Mouse (Mus musculus): ENCODE measurements at regions not wholly inside any gene's neighbourhood (a gene's known extent, or its start where the extent isn't known, plus 50 kb on each side); places are given as distances from the start of the nearest gene placed in this dataset.

- Histone ChIP-seq H3K36me3 (no peaks in the 10 kb centered on the region), H3K27me3 (no peaks in the 10 kb centered on the region), H3K4me1 (no peaks in the 10 kb centered on the region), H3K4me3 (no peak overlapping the region), H3K27ac (replicated peaks) (no peak overlapping the region), H3K9ac (replicated peaks) (no peak overlapping the region), H3K9me3 (no peaks in the 10 kb centered on the region), H3K4me2 (replicated peaks) (no peak overlapping the region)
- 86% methylated on average over 7 of the region's 7 CpGs for WGBS
- no peak for ATAC-seq (ENCODE audit: low FRiP score, low read depth)
Observed at GRCm38 (mm10) chr2:59431867-59432266, 52.6 kb upstream of the Dapl1 start.

Measured in midbrain, embryonic 12.5 days (tissue).